Mouse (Mus musculus) thymus, postnatal 14 days (tissue): ENCODE measurements at regions not wholly inside any gene's neighbourhood (a gene's known extent, or its start where the extent isn't known, plus 50 kb on each side); places are given as distances from the start of the nearest gene placed in this dataset.

ENCODE experiments used
- DNase-seq: peaks from one replicate; pipeline ENCODE4 v3.0.0; 2021

DNA sequence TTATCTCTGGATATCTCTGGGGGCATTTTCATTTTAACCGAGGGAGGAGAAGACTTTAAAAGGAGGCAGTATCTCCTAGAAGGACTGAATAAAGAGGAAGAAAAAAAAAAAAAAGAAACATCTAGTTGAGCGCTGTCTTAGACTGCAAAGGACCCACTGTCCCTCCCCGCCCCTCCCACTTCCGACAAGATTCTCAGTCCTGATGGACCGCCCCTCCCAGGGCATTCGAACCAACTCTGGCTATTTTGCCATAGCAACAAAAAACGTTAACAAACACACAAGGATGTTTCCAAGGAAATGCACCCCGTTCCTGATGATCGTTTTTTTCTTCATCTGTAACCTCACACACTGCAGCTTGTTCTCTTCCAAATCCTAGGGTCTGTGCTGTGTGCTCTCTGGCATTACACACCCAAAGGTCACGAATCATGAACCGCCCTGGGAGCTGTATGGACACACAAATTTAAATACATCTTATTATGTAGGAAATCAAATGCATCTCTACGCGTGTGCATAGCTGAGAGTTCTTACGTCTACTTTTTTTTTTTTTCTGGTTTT, 75.8 kb downstream of the Rnd3 start:
- DNase-seq = no peak

DNA sequence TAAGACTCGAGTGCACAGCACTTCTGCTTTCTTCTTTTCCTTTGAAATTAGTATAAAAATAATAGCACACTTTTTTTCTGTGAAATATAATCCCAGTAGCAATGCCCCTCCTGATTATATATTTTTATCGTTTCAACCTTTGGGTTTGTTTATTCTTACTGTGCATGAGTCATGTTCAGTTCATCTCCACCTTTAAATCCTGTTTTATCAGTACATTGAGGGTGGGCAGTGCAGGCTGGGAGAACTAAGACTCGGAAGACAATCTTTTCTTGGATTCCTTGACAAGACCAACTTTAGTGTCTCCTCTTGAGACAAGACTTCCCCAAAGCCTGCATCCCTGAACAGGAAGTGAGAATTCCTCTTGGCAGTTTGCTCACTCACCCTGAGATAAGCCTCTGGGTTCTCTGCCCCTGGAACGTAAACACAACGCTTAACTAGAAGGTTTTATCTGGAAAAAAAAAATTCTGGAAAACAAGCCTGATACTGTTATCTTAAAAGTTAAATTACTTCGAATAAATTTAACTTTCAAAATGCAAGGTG, 76.5 kb downstream of the Rnd3 start:
- no peak for DNase-seq

DNA sequence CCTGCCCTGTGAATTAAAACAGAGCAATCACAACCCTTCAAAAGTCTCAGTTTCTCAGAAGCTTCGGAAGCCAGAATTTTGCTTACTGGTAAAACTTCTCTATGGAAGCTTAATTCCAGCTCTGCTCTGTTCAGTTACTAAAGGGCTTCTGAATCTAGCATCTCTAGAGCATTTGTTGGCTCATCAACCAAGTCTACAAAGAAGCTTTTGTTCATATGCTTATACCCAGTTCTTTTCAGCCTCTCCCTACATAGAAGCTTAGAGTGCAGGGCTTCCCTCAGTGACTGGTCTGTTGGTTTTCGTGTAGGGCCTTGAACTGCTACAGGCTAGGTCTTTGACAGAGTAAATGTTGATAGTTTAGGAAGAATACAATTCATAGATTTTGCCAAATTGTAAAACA, 78.0 kb downstream of the Rnd3 start:
- DNase-seq = no peak

DNA sequence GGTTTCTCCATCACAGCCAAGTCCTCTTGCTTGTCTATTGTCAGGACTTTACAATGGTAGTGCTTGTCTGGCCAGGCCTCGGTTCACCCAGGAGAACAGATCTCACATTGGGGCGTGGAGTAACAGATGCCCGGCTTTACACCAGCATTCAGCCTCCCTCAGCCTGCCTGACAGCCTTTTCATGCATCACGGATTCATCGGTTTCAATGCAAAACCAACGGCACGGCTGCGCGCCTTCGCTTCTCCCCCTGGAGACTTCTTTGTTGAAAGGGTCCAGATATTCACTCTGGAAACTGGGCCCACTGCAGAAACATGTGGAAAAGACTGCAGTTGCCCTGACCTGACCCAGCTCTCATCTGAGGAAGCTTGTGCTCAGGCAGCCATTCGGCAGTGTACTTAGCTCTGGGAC, 82.5 kb downstream of the Rnd3 start:
- DNase-seq = no peak

DNA sequence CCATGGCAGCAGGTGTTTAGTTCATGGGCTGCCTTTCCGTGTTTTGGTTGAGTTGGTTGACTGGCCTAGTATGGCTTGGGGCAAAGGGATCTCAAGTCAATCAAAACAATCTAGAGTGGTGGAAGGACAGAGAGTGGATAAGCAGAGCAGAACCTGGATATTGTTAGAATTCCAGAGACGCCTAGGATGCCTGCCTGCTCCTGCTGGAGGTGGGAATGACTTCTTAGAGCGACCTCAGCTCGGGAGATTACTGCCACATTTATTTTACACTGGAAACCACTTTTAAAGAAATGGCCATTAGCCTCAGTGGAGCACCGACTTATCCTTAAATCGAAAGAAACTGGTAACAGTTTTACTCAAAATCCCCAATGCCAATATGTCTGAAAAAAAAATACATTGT, 83.1 kb downstream of the Rnd3 start:
- no peak for DNase-seq

DNA sequence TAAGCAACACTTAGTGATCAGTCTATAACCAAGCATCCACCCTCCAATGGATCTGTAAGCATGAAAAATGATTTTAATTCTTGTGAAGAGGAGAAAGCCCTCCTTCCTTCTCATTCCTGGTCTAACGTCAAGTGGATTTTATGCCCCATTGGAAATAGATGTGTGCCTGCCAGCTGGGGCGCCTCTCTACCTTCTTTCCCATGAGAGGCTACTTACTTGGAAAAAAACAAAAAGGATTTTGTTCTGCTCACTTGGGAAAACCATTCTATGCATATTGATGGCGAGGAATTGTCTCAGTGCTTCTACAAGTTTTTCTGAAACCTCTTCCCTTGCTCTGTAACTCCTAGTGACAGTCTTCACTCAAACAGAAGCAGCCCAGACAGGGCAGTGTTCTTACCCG, 84.1 kb downstream of the Rnd3 start:
- no peak for DNase-seq

DNA sequence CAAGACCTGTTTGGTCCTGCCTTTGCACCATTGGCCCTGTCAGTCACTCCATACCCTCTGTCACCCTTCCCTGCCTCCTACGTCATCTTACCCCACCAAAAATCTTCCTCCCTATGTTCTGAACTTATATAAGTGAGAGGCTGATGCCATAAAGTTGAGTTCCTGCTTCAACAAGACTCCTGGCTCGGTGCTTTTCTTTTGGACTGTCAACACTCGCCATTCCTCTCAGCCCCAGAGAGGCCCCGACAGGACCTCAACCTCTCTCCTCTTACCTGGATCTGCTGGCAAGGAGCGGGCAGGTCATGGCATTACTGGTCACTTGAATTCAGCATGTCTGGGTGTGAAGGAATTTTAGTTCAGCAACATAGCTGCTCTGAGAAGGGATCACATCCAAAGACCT, 86.9 kb downstream of the Rnd3 start:
- no peak for DNase-seq

DNA sequence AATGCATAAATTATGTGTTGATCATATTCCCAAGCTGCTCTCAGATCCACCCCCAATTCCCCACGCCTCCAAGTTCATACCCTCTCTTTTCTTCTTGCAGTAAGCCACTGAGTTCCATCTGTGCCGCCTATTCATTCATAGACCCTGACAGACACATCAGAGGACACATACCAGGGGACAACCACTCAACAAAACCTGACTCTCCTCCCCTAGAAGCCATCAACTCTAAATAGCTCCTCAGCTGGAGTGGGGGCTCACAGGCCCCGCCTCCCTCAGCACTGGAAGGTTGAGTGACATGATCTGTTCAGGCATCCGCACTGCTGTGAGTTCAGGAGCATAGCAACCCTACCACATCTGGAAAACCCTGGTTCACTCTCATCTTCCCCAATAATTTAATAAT, 90.8 kb downstream of the Rnd3 start:
- no peak for DNase-seq

DNA sequence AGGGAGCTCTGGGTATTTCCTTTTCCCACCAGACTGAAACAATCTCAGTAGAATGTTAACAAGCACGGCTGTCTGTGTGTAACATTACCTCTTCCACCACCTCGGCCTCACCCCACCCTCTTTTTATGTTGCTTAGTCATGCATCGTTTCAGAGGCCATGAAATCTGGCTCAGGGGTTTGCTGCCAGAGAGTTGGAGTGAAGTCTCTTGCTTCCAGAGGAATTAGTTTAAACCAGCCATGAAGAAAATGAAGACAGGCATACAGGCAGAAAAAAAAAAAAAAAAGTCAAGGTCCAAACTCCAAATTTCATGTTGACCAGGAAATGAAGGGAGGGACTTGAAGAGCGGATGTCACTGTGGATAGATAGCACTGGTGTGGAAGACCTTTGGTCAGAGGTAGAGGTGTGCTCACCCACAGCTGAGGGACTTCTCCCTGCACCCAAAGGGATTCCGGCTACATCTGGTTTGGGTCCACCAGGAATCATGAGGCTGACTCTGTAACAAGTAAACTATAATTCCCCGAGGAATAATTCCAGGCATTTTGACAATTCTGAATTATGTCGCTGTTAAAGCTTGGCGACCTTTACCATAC, 92.7 kb downstream of the Rnd3 start:
- no peak for DNase-seq

DNA sequence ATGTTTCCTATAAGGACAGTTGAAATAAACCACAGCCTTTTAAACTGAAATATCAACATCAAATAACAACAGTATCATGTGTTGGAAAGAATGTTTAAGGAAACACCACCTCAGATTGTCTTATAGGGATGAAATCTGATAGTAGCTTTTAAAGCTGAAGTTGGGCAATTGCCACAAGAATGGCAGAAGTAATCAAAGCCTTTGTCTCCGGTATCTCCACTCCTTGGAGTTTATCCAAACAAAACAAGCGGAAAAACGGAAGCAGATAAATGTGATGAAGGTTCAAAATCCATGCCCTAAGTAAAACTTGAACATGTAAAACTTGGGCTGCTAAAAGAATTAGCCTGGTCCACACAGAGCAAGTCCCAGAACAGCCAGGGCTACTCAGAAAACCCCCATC, 93.6 kb downstream of the Rnd3 start:
- DNase-seq = no peak

DNA sequence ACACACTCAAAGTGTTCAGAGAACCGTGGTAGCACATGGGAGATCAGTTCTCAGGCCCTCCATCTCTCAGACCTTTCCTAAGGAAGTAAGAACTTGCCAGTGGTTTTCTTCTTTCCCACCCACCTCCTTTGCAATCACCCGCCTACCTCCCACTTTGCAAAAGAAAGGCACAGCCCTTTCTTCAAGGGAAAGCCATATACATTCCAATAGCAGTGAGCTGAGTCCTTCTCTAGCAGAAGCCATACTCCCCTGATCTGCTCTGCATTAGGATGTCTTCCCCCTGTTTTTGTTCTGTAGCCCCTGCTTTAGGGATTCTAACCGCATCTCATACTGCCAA, 99.1 kb downstream of the Rnd3 start:
- DNase-seq = no peak

DNA sequence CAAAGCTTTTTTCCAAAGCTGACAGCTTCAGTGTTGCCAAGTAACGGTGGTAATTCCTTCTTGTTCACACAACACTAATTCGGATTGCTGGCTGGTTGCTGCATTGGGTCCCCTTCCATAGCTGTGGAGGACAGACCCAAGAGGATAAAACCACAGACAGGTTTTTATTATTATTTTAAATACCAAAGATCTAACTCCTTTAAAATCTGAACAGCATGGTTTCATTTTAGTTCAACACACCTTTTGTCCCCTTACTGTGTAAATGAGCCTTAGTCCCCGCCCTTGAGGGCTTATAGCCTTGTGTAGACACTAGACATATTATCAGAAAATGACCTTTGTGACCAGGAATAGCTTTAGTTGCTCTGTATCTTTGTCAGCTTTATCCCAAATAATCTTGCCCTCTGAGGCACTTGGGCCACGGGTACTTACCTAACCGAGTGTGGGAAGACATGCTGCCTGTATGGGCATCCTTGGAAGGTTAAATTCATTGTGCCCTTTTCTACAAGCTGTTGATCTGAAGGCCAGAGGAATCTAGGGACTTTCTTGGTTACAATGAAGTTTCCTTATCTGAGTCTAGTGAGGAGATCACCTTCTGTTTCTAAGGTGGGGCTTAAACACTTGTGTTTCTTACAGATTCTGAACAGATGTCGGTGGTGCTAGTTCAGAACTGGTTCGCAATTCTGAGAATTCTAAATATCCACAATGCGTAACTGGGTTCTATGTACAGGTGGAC, 99.6 kb downstream of the Rnd3 start:
- no peak for DNase-seq

DNA sequence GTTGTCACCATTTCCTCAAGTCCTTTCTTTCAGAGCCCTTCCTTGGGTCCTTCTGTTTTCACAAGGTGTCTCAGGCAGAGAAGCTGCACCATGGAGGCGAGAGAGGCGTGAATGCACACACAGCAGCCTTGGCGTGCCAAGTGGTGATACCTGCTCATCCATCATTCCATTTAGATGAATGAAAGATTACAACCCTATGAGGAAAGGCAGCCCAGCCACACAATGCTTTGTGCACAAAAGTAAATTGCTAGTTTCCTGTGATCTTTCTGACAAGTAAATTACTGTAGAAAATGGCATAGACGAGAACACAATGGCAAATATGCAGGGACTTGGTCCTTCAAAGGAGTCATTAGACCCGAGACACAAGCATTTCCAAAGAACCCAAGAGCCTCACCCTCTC, 101.4 kb downstream of the Rnd3 start:
- DNase-seq = no peak

DNA sequence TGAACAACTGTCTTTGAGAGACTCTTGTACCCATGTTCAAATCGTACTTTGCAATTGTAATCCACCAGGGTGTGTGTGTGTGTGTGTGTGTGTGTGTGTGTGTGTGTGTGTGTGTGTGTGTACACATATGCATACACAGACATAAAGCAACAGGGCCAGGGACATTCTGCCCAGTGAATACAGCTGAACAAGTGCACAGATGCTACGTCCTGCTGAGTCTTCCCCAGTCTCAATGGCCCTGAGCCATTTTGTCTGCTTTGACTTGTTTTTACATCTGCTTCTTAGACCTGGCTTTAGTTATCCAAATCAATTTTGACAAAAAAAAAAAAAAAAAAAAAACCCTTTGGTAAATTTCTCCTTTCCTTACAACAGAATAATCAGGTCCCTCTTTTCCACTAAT, 103.3 kb downstream of the Rnd3 start:
- DNase-seq = no peak

DNA sequence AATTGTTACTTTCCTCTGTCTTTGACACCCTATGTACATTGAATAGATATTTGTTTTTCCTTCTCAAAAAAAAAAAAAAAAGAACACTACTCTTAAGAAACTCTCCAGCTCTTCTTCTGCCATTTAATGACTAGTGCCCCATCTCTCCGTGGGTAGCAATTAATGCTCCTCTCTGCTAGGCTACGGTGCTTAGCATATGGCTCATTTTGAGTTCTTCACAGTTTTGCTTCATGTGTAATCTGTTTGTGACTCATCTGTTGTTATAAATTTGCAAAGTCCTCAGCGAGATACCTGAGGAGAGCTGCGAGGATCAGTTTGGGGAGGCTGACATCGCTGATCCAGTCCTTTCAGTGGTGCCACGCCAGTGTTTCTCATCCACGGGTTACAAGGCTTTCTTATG, 107.8 kb downstream of the Rnd3 start:
- DNase-seq = no peak

DNA sequence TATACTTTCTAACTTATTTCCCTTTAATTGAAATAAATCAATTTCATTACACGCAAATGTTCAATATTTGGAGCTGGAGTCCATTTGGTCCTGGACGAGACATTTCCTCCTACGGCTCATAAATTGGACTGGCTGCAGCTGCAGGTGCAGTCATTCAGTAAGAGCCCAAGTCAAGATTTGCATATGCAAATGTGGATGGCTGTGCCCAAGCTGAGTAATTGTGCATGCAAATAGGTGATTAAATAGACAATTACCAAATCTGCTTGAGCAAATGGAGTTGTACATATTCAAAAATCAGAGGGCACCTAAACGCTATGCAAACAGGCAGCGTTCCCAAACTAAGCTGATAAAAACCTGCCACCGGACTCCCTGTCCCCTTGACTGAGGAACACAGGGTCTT, 110.2 kb downstream of the Rnd3 start:
- no peak for DNase-seq

DNA sequence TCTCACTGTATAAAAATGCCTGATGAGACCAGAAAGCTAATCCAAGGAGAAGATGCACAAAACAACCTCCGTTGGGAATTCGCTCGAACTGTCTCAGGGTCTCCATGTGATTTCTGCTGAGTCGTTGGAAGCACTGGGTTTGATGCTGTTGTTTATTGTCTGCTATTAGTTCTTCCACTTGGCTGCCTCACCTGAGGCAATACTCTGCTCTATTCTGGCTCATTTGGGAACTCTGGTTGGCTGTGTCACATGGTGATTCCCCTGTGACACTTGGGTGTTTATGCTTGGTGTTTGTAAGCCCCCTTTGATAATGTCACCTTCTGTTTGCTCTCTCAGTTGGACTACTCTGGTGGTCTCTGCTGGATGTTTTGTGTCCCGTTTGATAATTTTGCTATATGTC, 111.9 kb downstream of the Rnd3 start:
- DNase-seq = no peak

DNA sequence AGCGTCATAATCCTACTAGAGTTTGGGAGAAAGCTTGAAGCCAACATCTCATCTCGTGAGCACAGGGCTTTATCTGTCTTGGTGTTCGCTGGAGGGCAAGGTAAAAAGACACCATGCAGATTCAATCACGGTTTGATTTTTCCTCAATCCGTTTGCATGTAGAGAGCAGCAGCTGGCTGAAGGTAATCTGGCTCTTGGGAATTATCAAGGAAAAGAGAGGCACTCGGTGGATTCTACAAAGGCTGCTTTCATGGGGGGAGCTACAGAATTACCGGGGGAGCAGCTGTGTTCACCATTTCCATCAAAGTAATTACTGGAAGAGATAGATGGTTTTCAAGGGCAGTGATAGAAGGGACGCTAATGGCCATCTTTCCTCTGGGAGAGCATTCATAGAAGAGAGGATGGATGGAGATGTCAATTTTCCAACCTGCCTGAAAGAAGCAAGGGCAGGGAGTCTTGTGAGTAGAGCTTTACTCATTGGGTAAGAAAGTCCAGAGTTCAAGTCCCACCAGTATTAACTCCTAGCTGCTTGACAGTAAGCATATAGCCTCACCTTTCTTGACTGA, 112.6 kb downstream of the Rnd3 start:
- DNase-seq = no peak

DNA sequence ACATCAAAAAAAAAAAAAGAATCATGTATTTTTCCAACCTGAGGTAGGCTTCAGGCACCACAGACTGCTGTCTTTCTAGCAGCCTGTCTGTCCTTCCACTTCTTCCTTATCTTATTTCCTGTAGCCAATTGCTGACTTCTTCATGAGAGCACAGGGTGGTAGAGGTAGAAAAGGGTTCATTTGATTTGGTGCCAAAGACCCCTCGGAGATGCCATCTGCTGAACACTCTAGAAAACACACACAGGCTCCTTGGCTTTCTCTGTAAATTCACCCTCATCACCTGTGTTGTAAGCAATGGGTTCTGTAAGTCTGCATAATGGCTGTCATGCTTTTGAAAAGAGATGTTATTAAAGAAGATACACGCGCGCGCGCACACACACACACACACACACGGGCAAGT, 115.0 kb downstream of the Rnd3 start:
- DNase-seq = no peak

DNA sequence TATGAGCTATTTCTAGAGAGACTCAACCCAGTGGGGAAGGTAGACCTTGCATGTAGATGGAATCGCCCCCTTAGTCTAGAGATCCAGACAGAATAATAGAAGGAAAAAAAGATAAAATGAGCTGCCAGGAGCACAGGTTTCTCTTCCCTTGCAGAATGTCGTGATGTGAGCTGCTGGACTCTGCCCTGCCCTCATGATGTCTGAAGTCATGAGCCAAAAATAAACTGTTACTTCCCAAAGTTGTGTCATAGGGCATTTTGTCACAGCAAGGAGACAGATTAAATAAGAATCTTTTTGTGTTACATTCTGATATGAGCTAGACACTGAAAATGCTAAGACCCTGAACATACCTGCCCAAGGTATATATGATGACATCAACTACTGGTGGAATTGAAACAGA, 126.4 kb downstream of the Rnd3 start:
- DNase-seq = no peak

DNA sequence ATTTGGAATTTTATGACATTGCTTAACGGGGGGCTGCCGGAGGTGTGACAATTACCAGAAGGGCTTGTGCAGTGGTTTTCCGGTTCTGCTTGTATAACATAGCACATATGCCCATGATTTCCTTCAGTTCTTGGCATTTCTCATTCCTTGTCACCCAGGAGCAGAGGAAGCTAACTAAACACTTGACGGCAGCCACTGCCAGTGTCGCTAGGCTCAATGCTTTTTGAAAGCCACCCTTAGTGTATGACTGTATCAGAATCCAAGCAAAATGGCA, 132.8 kb downstream of the Rnd3 start:
- no peak for DNase-seq

DNA sequence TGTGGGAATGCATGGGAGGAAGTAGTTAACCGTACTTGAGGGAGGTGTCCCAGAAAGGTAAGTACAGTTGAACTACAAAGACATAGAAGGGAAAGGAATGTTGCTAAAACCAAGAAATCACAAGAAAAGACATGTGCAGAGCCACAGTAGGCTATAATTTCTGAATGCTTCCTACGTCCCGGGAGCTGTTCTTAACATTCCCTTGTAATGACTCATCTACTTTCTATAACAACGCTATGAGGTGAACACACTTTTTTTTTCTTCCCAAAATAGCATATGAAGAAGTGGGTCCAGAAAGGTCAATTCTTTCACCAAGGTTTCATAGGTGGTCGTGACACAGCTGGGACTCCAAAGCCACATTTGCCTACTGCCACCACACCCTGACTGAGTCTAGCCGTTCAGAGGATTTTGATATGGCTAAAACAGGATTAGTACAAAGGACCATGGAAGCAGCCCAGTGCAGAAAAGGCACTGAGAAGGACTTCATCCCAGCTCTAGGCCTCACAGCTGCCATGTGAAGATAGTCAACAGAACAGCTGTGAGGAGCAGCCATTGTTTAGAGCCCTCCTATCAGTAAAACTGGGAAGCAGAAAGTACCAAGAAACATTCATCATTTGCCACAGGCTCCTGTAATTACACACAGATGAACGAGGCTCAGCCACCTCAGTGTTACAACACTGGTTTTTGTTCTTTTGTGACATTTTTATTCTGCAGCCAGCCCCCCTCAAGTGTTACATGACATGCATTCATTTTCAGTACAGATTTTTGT, 133.4 kb downstream of the Rnd3 start:
- DNase-seq = no peak

DNA sequence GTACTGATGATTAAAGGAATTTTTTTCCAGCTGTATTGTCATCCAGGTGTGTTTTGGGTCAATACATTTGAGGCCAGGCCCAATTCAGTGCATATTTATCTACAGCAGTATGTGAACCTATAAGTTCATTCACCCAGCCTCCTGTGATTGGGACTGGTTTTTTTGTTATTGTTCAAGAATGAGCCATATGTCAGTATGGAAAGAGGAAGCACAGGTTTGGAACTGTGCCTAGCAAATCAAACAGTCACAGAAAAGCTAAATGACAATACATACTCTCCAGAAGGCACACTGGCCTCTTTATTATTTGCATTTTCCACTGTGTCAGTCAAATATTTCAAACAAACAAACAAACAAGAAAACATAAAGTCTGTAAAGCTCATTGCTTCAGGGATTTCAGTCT, 134.7 kb downstream of the Rnd3 start:
- DNase-seq = no peak

DNA sequence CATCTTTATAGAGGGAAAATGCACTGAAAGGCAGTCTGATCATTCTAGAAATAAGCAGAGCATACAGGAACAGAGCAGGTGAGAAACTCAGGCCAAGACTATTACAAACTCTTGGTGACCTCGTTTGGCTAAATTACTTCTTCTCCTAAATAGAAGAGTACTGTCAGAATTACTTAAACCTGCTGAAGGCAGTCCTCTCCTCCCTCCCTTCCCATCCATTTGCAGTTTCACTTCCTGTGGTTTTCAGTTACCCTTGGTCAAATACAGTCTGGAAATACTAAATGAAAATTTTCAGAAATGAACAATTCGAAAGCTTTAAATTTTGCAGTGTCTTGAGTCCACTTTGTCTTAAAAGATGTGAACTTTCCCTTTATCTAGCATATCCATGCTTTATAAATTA, 135.8 kb downstream of the Rnd3 start:
- DNase-seq = no peak
